Mouse (Mus musculus) G1E (cell line): ENCODE measurements at regions not wholly inside any gene's neighbourhood (a gene's known extent, or its start where the extent isn't known, plus 50 kb on each side); places are given as distances from the start of the nearest gene placed in this dataset.

Experiments used
- CTCF ChIP-seq: IDR thresholded peaks from 2 replicates; pipeline ENCODE4 v1.5.1; 2012; ENCODE audit warnings: low read depth, low read length, inconsistent platforms, mixed read lengths
- GATA1 ChIP-seq: IDR thresholded peaks from 2 replicates; pipeline ENCODE4 v1.6.1; 2012; ENCODE audit warnings: borderline replicate concordance, low read length, inconsistent platforms, mixed read lengths

GRCm38 (mm10) chr7:74688116-74688702 lies 133.6 kb upstream of the Slco3a1 start:
- TF ChIP-seq CTCF (no peak), GATA1 (no peak)
